Mouse (Mus musculus): Measurements from ENCODE around the gene Calm2. TPM values are rescaled to one million over a fixed set of nuclear protein-coding genes. Genes with fewer than 3 reads are reported as not detected.

The Calm2 gene
- polyA plus RNA-seq, 1 experiment: 1,470 TPM

GRCm38 (mm10) chr17:87468616-87469015 lies 21.9 kb upstream of the Calm2 start:
- no peak overlapping the region for H3K4me3 ChIP-seq (ENCODE audit: insufficient read depth, low read depth, low read length)
- H3K27ac ChIP-seq (ENCODE audit: insufficient read depth, low read depth, low read length): peak overlapping the region; percentile 56
- H3K4me1 ChIP-seq (ENCODE audit: control insufficient read depth, insufficient read depth, low read length): peaks cover 11% of the 10 kb centered on the region
- no peak for TF ChIP-seq CTCF (IDR thresholded peaks at IDR 0.05; ENCODE audit: insufficient read depth, low read depth, low read length)
- TF ChIP-seq POLR2A (IDR thresholded peaks at IDR 0.05; ENCODE audit: insufficient read depth, low read depth, low read length): no peak
- WGBS: 39% methylated on average over 5 of the region's 5 CpGs

- 45% methylated on average over 3 of the region's 3 CpGs for whole genome bisulfite sequencing
- Histone ChIP-seq H3K4me1 (ENCODE audit: control insufficient read depth, insufficient read depth, low read length) (peaks cover 27% of the 10 kb centered on the region), H3K27ac (ENCODE audit: insufficient read depth, low read depth, low read length) (no peak overlapping the region), H3K4me3 (ENCODE audit: insufficient read depth, low read depth, low read length) (no peak overlapping the region)
- TF ChIP-seq POLR2A (IDR thresholded peaks at IDR 0.05; ENCODE audit: insufficient read depth, low read depth, low read length) (no peak), CTCF (IDR thresholded peaks at IDR 0.05; ENCODE audit: insufficient read depth, low read depth, low read length) (no peak)
Observed at GRCm38 (mm10) chr17:87461499-87461896, 14.8 kb upstream of the Calm2 start.

GRCm38 (mm10) chr17:87460669-87461498 lies 14.1 kb upstream of the Calm2 start:
- Histone ChIP-seq H3K4me3 (ENCODE audit: insufficient read depth, low read depth, low read length) (no peak overlapping the region), H3K4me1 (ENCODE audit: control insufficient read depth, insufficient read depth, low read length) (peaks cover 27% of the 10 kb centered on the region), H3K27ac (ENCODE audit: insufficient read depth, low read depth, low read length) (peak overlapping the region; percentile 58)
- 34% methylated on average over 17 of the region's 17 CpGs for WGBS
- TF ChIP-seq CTCF (IDR thresholded peaks at IDR 0.05; ENCODE audit: insufficient read depth, low read depth, low read length) (no peak), POLR2A (IDR thresholded peaks at IDR 0.05; ENCODE audit: insufficient read depth, low read depth, low read length) (no peak)

- 26% methylated on average over 14 of the region's 14 CpGs for WGBS
- no peak overlapping the region for H3K4me3 ChIP-seq (ENCODE audit: insufficient read depth, low read depth, low read length)
- peak overlapping the region; percentile 41 for H3K27ac ChIP-seq (ENCODE audit: insufficient read depth, low read depth, low read length)
- H3K4me1 ChIP-seq (ENCODE audit: control insufficient read depth, insufficient read depth, low read length): peaks cover 27% of the 10 kb centered on the region
- TF ChIP-seq POLR2A (IDR thresholded peaks at IDR 0.05; ENCODE audit: insufficient read depth, low read depth, low read length): no peak
- no peak for TF ChIP-seq CTCF (IDR thresholded peaks at IDR 0.05; ENCODE audit: insufficient read depth, low read depth, low read length)
Observed at GRCm38 (mm10) chr17:87459750-87460668, 13.3 kb upstream of the Calm2 start.

- H3K27ac ChIP-seq (ENCODE audit: insufficient read depth, low read depth, low read length): peak overlapping the region; percentile 41; the same call in 1 of the 2 replicates
- WGBS: 20% methylated on average over 13 of the region's 17 CpGs
- TF ChIP-seq POLR2A (IDR thresholded peaks at IDR 0.05; ENCODE audit: insufficient read depth, low read depth, low read length): no peak
- TF ChIP-seq CTCF (IDR thresholded peaks at IDR 0.05; ENCODE audit: insufficient read depth, low read depth, low read length): no peak
- H3K4me3 ChIP-seq (ENCODE audit: insufficient read depth, low read depth, low read length): no peak overlapping the region
- H3K4me1 ChIP-seq (ENCODE audit: control insufficient read depth, insufficient read depth, low read length): peaks cover 27% of the 10 kb centered on the region
Observed at GRCm38 (mm10) chr17:87458911-87459749, 12.4 kb upstream of the Calm2 start.

DNA sequence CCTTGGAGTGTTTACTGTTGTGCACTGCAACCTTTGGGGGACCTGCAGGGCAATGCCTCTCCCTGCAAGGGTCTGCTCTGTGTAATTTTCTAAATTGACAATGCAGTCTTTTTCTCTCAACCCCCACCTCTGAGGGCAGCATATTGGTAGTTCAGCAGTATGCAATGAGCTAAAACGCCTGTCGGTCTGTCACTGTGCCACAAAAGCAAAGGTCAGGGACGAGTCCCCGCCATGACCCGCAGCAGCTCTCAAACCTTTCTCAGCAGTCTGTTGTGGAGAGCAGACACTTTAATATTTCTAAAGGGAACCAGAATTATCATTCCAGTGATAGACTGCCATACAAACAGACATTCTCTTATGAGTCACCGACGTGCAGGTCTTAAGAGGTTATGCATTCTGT lies 11.2 kb upstream of the Calm2 start:
- Histone ChIP-seq H3K4me1 (ENCODE audit: control insufficient read depth, insufficient read depth, low read length) (peaks cover 27% of the 10 kb centered on the region), H3K4me3 (ENCODE audit: insufficient read depth, low read depth, low read length) (no peak overlapping the region), H3K27ac (ENCODE audit: insufficient read depth, low read depth, low read length) (no peak overlapping the region)
- TF ChIP-seq POLR2A (IDR thresholded peaks at IDR 0.05; ENCODE audit: insufficient read depth, low read depth, low read length) (no peak), CTCF (IDR thresholded peaks at IDR 0.05; ENCODE audit: insufficient read depth, low read depth, low read length) (no peak)
- WGBS: 86% methylated on average over 7 of the region's 7 CpGs

DNA sequence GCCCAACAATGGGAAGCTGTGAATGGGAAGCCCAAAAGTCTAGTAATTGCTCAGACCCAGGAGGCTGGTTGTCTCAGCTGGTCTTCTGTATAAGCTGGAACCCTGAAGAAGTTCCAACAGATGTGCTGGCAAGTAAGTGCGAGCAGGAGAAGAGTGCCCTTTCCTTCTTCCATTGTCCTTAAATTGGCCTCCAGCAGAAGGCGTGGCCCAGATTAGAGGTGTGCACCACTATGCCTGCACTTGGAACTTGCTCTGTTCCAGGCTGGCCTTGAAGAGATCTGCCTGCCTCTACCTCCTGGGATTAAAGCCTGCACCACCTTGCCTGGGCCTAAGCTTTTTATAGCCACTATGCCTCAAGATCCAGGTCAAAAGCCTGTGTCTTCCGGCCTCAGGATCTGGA lies 7.4 kb upstream of the Calm2 start:
- WGBS: 94% methylated on average over 3 of the region's 3 CpGs
- TF ChIP-seq POLR2A (IDR thresholded peaks at IDR 0.05; ENCODE audit: insufficient read depth, low read depth, low read length): no peak
- no peak for TF ChIP-seq CTCF (IDR thresholded peaks at IDR 0.05; ENCODE audit: insufficient read depth, low read depth, low read length)
- 0 out of 2 replicates have a peak, but pooled peaks cover 3% of the 10 kb centered on the region for H3K4me1 ChIP-seq (ENCODE audit: control insufficient read depth, insufficient read depth, low read length)
- H3K4me3 ChIP-seq (ENCODE audit: insufficient read depth, low read depth, low read length): no peak overlapping the region
- no peak overlapping the region for H3K27ac ChIP-seq (ENCODE audit: insufficient read depth, low read depth, low read length)

GRCm38 (mm10) chr17:87453336-87453735 lies 6.6 kb upstream of the Calm2 start:
- Histone ChIP-seq H3K4me3 (ENCODE audit: insufficient read depth, low read depth, low read length) (no peak overlapping the region), H3K27ac (ENCODE audit: insufficient read depth, low read depth, low read length) (no peak overlapping the region), H3K4me1 (ENCODE audit: control insufficient read depth, insufficient read depth, low read length) (no peaks in the 10 kb centered on the region)
- TF ChIP-seq POLR2A (IDR thresholded peaks at IDR 0.05; ENCODE audit: insufficient read depth, low read depth, low read length) (no peak), CTCF (IDR thresholded peaks at IDR 0.05; ENCODE audit: insufficient read depth, low read depth, low read length) (no peak)
- WGBS: 90% methylated on average over 7 of the region's 7 CpGs
